In the genomic region with DNA sequence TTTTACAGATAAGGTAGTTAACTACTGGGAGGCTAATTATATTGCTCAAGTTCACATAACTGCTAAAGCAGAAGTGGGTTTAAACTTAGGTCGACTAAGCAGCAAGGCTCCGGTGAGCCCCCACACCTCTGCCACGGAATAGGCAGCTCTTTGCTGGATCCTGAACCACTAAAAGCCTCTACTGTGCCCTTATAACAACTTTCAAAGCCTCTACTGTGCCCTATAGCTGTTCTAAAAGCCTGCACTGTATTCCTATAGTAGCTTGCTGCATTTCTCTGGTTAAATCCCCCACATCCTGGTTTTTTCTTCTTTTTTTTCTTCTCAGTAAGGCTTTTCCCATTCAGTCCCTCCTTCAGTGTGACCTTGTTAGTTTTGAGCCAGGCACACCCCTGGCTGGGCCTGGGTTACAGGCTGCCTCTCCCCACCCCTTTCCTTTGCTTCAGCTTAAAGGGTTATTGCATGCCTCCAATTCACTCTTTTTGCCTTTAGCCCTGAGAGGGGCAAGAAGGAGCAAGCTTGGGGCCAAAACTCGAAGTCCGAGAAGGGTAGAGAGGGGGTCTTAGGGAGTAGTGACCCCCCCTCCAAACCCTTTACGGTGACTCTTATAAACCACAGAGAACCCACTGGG, we compare ENCODE assay signal across 18 mouse cellular contexts. TPM values are rescaled to one million over a fixed set of nuclear protein-coding genes. Genes with fewer than 3 reads are reported as not detected.
A peak's percentile ranks its signal among the peaks of the same experiment; 100 is the strongest.
DNase-seq lines count a peak whose midpoint lies in the region; ATAC-seq and TF ChIP-seq lines count a peak whose summit lies in the region.
"Had no signal": no experiment of that assay in that cellular context is flagged by ENCODE, and none has a peak within 500 bp of the region (broad histone marks: within the 10 kb centered on the region; RNA-seq: fewer than 3 reads in every experiment).

Gene Col9a1 (plus strand): TSS at position 387 of the 628 bp plus-strand sequence.

- H3K4me1 ChIP-seq in heart, embryonic 11.5 days (ENCODE audit: control insufficient read depth, insufficient read depth, low read length): no peaks in the 10 kb centered on the region
- peaks cover 5% of the 10 kb centered on the region; the same call in 1 of the 2 replicates for H3K4me1 ChIP-seq in midbrain, embryonic 10.5 days
- H3K4me1 ChIP-seq in midbrain, embryonic 14.5 days (ENCODE audit: control insufficient read depth, insufficient read depth, low read length): no peaks in the 10 kb centered on the region
- H3K4me1 ChIP-seq in embryonic facial prominence, embryonic 15.5 days: no peaks in the 10 kb centered on the region
- peaks cover 9% of the 10 kb centered on the region for H3K4me1 ChIP-seq in neural tube, embryonic 15.5 days
- H3K4me1 ChIP-seq: heart, embryonic 15.5 days; megakaryocyte, embryonic 14.5 days had no signal

- no peaks in the 10 kb centered on the region for H3K36me3 ChIP-seq in heart, embryonic 11.5 days (ENCODE audit: control insufficient read depth, insufficient read depth, low read length)
- H3K36me3 ChIP-seq in midbrain, embryonic 10.5 days: no peaks in the 10 kb centered on the region
- H3K36me3 ChIP-seq in midbrain, embryonic 14.5 days (ENCODE audit: control insufficient read depth, insufficient read depth, low read length): no peaks in the 10 kb centered on the region
- H3K36me3 ChIP-seq in embryonic facial prominence, embryonic 15.5 days: no peaks in the 10 kb centered on the region
- no peaks in the 10 kb centered on the region for H3K36me3 ChIP-seq in neural tube, embryonic 15.5 days
- H3K36me3 ChIP-seq: heart, embryonic 15.5 days had no signal

- TF ChIP-seq CTCF in layer of hippocampus, adult 2 months (conservative IDR thresholded peaks at IDR 0.05): no peak

- no peaks in the 10 kb centered on the region for H3K27me3 ChIP-seq in heart, embryonic 11.5 days (ENCODE audit: control insufficient read depth, insufficient read depth, low read length)
- H3K27me3 ChIP-seq in midbrain, embryonic 10.5 days (ENCODE audit: low read depth, poor library complexity, severe bottlenecking): no peaks in the 10 kb centered on the region
- H3K27me3 ChIP-seq in midbrain, embryonic 14.5 days (ENCODE audit: control insufficient read depth, insufficient read depth, low read length): no peaks in the 10 kb centered on the region
- H3K27me3 ChIP-seq in embryonic facial prominence, embryonic 15.5 days: no peaks in the 10 kb centered on the region
- H3K27me3 ChIP-seq in neural tube, embryonic 15.5 days (replicated peaks): no peaks in the 10 kb centered on the region
- H3K27me3 ChIP-seq: heart, embryonic 15.5 days; megakaryocyte, embryonic 14.5 days had no signal

- no peaks in the 10 kb centered on the region for H3K9me3 ChIP-seq in heart, embryonic 11.5 days (replicated peaks; ENCODE audit: control insufficient read depth, low read length)
- no peaks in the 10 kb centered on the region for H3K9me3 ChIP-seq in midbrain, embryonic 10.5 days (replicated peaks)
- H3K9me3 ChIP-seq in midbrain, embryonic 14.5 days (ENCODE audit: control insufficient read depth, low read length): no peaks in the 10 kb centered on the region
- H3K9me3 ChIP-seq in embryonic facial prominence, embryonic 15.5 days (replicated peaks): no peaks in the 10 kb centered on the region
- no peaks in the 10 kb centered on the region for H3K9me3 ChIP-seq in neural tube, embryonic 15.5 days (replicated peaks)
- H3K9me3 ChIP-seq: heart, embryonic 15.5 days had no signal

- H3K4me3 ChIP-seq in heart, embryonic 11.5 days (ENCODE audit: low read depth, low read length): no peak within 1 kb of the TSS
- no peak within 1 kb of the TSS for H3K4me3 ChIP-seq in midbrain, embryonic 10.5 days
- H3K4me3 ChIP-seq in midbrain, embryonic 14.5 days (replicated peaks; ENCODE audit: low read depth, low read length): no peak within 1 kb of the TSS
- 0 out of 2 replicates have a peak within 1 kb of the TSS, but pooled peaks have one; percentile 4 for H3K4me3 ChIP-seq in embryonic facial prominence, embryonic 15.5 days (replicated peaks)
- H3K4me3 ChIP-seq in neural tube, embryonic 15.5 days (replicated peaks): no peak within 1 kb of the TSS
- no peak within 1 kb of the TSS for H3K4me3 ChIP-seq in layer of hippocampus, adult 2 months
- H3K4me3 ChIP-seq: heart, embryonic 15.5 days; megakaryocyte, embryonic 14.5 days; myocyte had no signal

- no peak within 1 kb of the TSS for H3K27ac ChIP-seq in heart, embryonic 11.5 days (ENCODE audit: low read depth, low read length)
- H3K27ac ChIP-seq in midbrain, embryonic 10.5 days (replicated peaks): no peak within 1 kb of the TSS
- H3K27ac ChIP-seq in midbrain, embryonic 14.5 days (replicated peaks; ENCODE audit: low read depth, low read length): no peak within 1 kb of the TSS
- H3K27ac ChIP-seq in embryonic facial prominence, embryonic 15.5 days (replicated peaks): no peak within 1 kb of the TSS
- H3K27ac ChIP-seq in neural tube, embryonic 15.5 days (replicated peaks): no peak within 1 kb of the TSS
- no peak within 1 kb of the TSS for H3K27ac ChIP-seq in layer of hippocampus, adult 2 months
- H3K27ac ChIP-seq: heart, embryonic 15.5 days had no signal

- no peak for ATAC-seq in heart, embryonic 11.5 days (replicated peaks; ENCODE audit: insufficient number of reproducible peaks, low FRiP score, low TSS enrichment)
- no peak for ATAC-seq in midbrain, embryonic 14.5 days (ENCODE audit: low FRiP score, low TSS enrichment)
- 0 out of 2 replicates have a peak, but pooled peaks have one; percentile 47 for ATAC-seq in embryonic facial prominence, embryonic 15.5 days (ENCODE audit: insufficient number of reproducible peaks, low FRiP score, low TSS enrichment, low read depth)
- ATAC-seq in neural tube, embryonic 15.5 days (ENCODE audit: low FRiP score): no peak

- intact Hi-C loops in heart, postnatal 14 days (cut with DNase I): no loop called here

- no peak for DNase-seq in heart, postnatal 14 days
- DNase-seq in midbrain, embryonic 10.5 days (ENCODE audit: low spot score): no peak
- DNase-seq in midbrain, embryonic 14.5 days: no peak
- DNase-seq in layer of hippocampus, adult 2 months (ENCODE audit: low spot score in 2 of 2): no peak
- DNase-seq: cerebellum, adult 11 months; gastrocnemius, postnatal 10 days; kidney, adult 8-10 months; layer of hippocampus, postnatal 36 days; liver; lung, adult 2 months; thymus, postnatal 4 days had no signal

- WGBS in heart, embryonic 11.5 days (ENCODE audit: insufficient replicate concordance): 73% methylated on average over 6 of the region's 6 CpGs
- 85% methylated on average over 6 of the region's 6 CpGs for WGBS in midbrain, embryonic 10.5 days
- 86% methylated on average over 6 of the region's 6 CpGs for WGBS in midbrain, embryonic 14.5 days
- 74% methylated on average over 6 of the region's 6 CpGs for WGBS in embryonic facial prominence, embryonic 15.5 days
- 79% methylated on average over 6 of the region's 6 CpGs for WGBS in neural tube, embryonic 15.5 days

- H3K4me2 ChIP-seq in heart, embryonic 11.5 days: no peak within 1 kb of the TSS
- H3K4me2 ChIP-seq in midbrain, embryonic 14.5 days (ENCODE audit: low read length): no peak within 1 kb of the TSS
- H3K4me2 ChIP-seq in embryonic facial prominence, embryonic 15.5 days (replicated peaks): no peak within 1 kb of the TSS
- H3K4me2 ChIP-seq in neural tube, embryonic 15.5 days: no peak within 1 kb of the TSS
- H3K4me2 ChIP-seq: heart, embryonic 15.5 days had no signal

- H3K9ac ChIP-seq in heart, embryonic 11.5 days (ENCODE audit: low read depth, low read length): no peak within 1 kb of the TSS
- H3K9ac ChIP-seq in midbrain, embryonic 14.5 days (replicated peaks; ENCODE audit: low read length): no peak within 1 kb of the TSS
- H3K9ac ChIP-seq in embryonic facial prominence, embryonic 15.5 days: no peak within 1 kb of the TSS
- no peak within 1 kb of the TSS for H3K9ac ChIP-seq in neural tube, embryonic 15.5 days (replicated peaks)
- H3K9ac ChIP-seq: heart, embryonic 15.5 days had no signal

RNA-seq across cellular contexts. Expression of gene Col9a1, which starts in this region (rescaled TPM):
- polyA plus RNA-seq in heart, embryonic 11.5 days (2014; fragmentation: Nextera tagmentation; extraction: Ambion mirVana): 18.5 and 23.8 TPM in 2 replicates
- under 1 TPM; 0.15 to 0.19 TPM for total RNA-seq in heart, postnatal 14 days (2021)
- polyA plus RNA-seq in midbrain, embryonic 10.5 days (2016; fragmentation: Nextera tagmentation; extraction: Ambion mirVana): 24.5 and 24.6 TPM in 2 replicates
- 0.50 and 0.86 TPM in 2 replicates for polyA plus RNA-seq in midbrain, embryonic 14.5 days (2014; fragmentation: Nextera tagmentation; extraction: Ambion mirVana)
- polyA plus RNA-seq in embryonic facial prominence, embryonic 15.5 days (2015; fragmentation: Nextera tagmentation; extraction: Ambion mirVana): 55.2 and 86.5 TPM in 2 replicates
- polyA plus RNA-seq in neural tube, embryonic 15.5 days (2015; fragmentation: Nextera tagmentation; extraction: Ambion mirVana): 7.0 and 11.5 TPM in 2 replicates
- under 1 TPM; 0.31 to 0.42 TPM for total RNA-seq in layer of hippocampus, adult 2 months (2021)
- polyA plus RNA-seq: C2C12, myocyte had no signal
